Mouse (Mus musculus) heart, embryonic 12.5 days (tissue): ENCODE data around the gene Ppp2r5c. TPM values are rescaled to one million over a fixed set of nuclear protein-coding genes. Genes with fewer than 3 reads are reported as not detected.
A peak's percentile ranks its signal among the peaks of the same experiment; 100 is the strongest.

Experiments
- ATAC-seq: fragments of 200-750 bp; cut with Nextera tagmentation; 2 replicates; pipeline ENCODE4 v1.8.0; 2017; ENCODE audit warnings: moderate TSS enrichment, moderate library complexity; ENCODE audit not compliant: insufficient number of reproducible peaks, low FRiP score
- H3K27ac ChIP-seq: fragments of 300-500 bp; sonication (generic); 2 replicates; pipeline ENCODE4 v1.5.1; 2016; ENCODE audit warnings: mild to moderate bottlenecking, moderate library complexity; ENCODE audit not compliant: poor library complexity, severe bottlenecking
- H3K27me3 ChIP-seq: fragments of 300-500 bp; sonication (generic); replicated peaks from 2 replicates; pipeline ENCODE4 v1.6.1; 2016; ENCODE audit warnings: mild to moderate bottlenecking, moderate library complexity
- H3K36me3 ChIP-seq: fragments of 300-500 bp; sonication (generic); 2 replicates; pipeline ENCODE4 v1.6.1; 2016; ENCODE audit warnings: mild to moderate bottlenecking, moderate library complexity
- H3K4me1 ChIP-seq: fragments of 300-500 bp; sonication (generic); replicated peaks from 2 replicates; pipeline ENCODE4 v1.6.1; 2016; ENCODE audit warnings: mild to moderate bottlenecking
- H3K4me2 ChIP-seq: fragments of 300-500 bp; sonication (generic); 2 replicates; pipeline ENCODE4 v1.6.1; 2016; ENCODE audit warnings: mild to moderate bottlenecking, moderate library complexity
- H3K4me3 ChIP-seq: fragments of 300-500 bp; sonication (generic); 2 replicates; pipeline ENCODE4 v1.5.1; 2016; ENCODE audit warnings: mild to moderate bottlenecking
- H3K9ac ChIP-seq: fragments of 300-500 bp; sonication (generic); 2 replicates; pipeline ENCODE4 v1.6.1; 2016; ENCODE audit warnings: mild to moderate bottlenecking, moderate library complexity
- H3K9me3 ChIP-seq: fragments of 300-500 bp; sonication (generic); replicated peaks from 2 replicates; pipeline ENCODE4 v1.6.1; 2016; ENCODE audit warnings: mild to moderate bottlenecking, moderate library complexity
- WGBS: fragments of 180-500 bp; shearing (Covaris S2); methylation state at CpG from one replicate; pipeline ENCODE4 v1.1.7; 2016; 5-methylcytosine and 5-hydroxymethylcytosine counted together
- polyA plus RNA-seq: library from polyadenylated mRNA; unstranded; fragments of >200 nt; fragmentation: Nextera tagmentation; extraction: Ambion mirVana; gene quantifications from 2 replicates; pipeline ENCODE4 v1.2.1, GENCODE M21; 2016

Gene Ppp2r5c
- polyA plus RNA-seq, 1 experiment from 2014 or later, result 142 TPM

DNA sequence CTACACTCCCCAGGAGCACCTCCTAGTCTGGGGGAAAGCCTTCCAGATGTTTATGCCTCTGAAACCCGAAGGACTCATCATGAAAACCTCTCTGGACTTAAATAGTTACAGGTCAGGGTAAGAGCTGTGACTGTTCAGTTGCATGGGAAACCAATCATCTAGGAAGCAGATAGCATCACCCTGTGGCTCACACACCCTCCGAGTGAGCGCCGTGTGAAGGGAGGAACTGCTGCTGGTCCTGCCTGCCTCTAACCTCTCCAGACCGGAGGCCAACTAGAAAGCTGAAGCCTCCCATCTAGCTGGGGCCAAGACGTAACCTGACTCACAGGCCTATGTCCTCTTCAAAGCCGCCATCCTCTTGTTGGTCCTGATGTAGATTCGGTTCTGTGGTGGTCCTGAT, 53.2 kb downstream of the Ppp2r5c start:
- Histone ChIP-seq H3K27me3 (no peaks in the 10 kb centered on the region), H3K9me3 (no peaks in the 10 kb centered on the region), H3K9ac (peak overlapping the region; percentile 6; the same call in 1 of the 2 replicates), H3K4me2 (peak overlapping the region; percentile 50; the same call in 1 of the 2 replicates), H3K36me3 (no peaks in the 10 kb centered on the region), H3K4me1 (peaks cover 93% of the 10 kb centered on the region), H3K4me3 (no peak overlapping the region), H3K27ac (peak overlapping the region; percentile 77)
- 79% methylated on average over 8 of the region's 8 CpGs for WGBS
- no peak for ATAC-seq

DNA sequence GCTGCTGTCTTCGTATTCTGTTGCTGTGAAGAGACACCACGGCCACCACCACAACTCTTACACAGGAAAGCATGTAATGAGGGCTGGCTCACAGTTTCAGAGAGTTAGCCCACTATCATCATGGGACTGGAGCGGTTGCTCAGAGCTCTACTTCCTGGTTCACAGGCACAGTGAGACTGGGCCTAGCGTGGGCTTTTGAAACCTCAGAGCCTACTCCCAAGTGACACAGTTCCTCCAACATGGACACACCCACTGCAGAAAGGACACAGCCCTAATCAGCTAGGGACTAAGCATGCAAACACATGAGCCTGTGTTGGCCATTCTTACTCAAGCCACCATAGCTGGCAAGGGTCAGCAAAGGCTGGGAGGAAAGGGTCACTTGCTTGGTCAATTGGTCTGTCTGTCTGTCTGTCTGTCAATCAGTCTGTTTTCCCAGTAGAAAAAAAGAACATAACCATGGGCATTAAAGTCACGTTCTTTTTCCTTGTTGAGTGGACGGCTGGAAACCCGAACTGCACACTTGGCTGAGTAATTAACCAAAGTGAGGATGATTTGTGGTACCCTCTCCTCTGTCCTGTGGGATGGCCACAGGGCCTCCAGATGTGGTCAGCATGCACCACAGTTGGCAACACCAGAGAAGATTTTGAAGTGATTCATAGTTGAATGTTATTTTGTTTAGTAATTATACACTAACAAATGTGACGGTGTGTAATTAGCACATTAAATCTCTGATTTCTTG, 56.7 kb downstream of the Ppp2r5c start:
- 75% methylated on average over 8 of the region's 8 CpGs for WGBS
- H3K9ac ChIP-seq, result peak overlapping the region; percentile 32; the same call in 1 of the 2 replicates
- H3K9me3 ChIP-seq, result no peaks in the 10 kb centered on the region
- H3K27me3 ChIP-seq, result no peaks in the 10 kb centered on the region
- peaks cover 88% of the 10 kb centered on the region for H3K4me1 ChIP-seq
- no peaks in the 10 kb centered on the region for H3K36me3 ChIP-seq
- H3K4me3 ChIP-seq, result no peak overlapping the region
- H3K4me2 ChIP-seq, result no peak overlapping the region
- H3K27ac ChIP-seq, result no peak overlapping the region
- no peak for ATAC-seq

DNA sequence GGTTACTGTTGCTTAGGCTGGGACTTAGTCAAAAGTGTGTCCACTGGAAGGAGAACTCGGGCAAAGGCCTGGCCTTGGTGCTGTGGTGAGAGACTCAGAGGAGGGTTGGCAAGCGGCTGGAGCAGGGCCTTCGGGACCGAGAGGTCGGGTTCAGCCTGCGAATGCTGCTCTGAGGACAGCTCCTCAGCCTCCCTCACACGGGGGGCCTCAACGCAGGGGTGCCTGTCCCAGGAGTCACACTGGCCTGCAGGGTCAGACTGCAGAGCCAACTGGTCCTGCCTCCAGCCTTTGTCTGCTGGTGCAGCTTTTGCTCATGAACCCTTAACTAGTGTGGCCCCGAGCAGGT, 57.2 kb downstream of the Ppp2r5c start:
- ATAC-seq, result no peak
- H3K4me3 ChIP-seq, result no peak overlapping the region
- H3K36me3 ChIP-seq, result no peaks in the 10 kb centered on the region
- no peaks in the 10 kb centered on the region for H3K9me3 ChIP-seq
- peaks cover 86% of the 10 kb centered on the region for H3K4me1 ChIP-seq
- 61% methylated on average over 9 of the region's 9 CpGs for WGBS
- H3K27ac ChIP-seq, result peak overlapping the region; percentile 71
- peak overlapping the region; percentile 32; the same call in 1 of the 2 replicates for H3K9ac ChIP-seq
- H3K4me2 ChIP-seq, result peak overlapping the region; percentile 32
- no peaks in the 10 kb centered on the region for H3K27me3 ChIP-seq

DNA sequence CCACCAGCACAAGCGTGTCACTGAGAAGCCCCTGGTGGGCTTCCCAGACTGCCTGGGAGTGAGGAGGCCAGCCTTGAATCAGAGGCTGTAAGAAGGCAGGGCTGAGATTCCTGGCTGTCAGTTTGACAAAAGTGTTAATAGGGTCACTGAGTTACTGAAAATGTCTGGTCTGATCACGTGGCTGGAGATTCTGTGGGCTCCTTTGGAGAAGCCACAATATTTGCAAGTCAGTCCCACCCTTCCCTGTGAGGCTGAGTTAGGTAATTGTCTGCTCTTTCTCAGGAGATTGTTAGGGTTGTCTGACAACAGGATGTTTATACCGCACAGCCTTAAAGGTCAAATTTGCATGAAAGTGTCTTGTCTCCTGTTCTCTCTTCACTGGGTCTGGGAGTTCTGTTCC, 57.9 kb downstream of the Ppp2r5c start:
- Histone ChIP-seq H3K27me3 (no peaks in the 10 kb centered on the region), H3K27ac (peak overlapping the region; percentile 71), H3K9me3 (no peaks in the 10 kb centered on the region), H3K4me2 (0 out of 2 replicates have a peak overlapping the region, but pooled peaks have one; percentile 32), H3K9ac (peak overlapping the region; percentile 43; the same call in 1 of the 2 replicates), H3K4me1 (peaks cover 86% of the 10 kb centered on the region), H3K4me3 (no peak overlapping the region), H3K36me3 (no peaks in the 10 kb centered on the region)
- WGBS, result 29% methylated on average over 3 of the region's 3 CpGs
- peak; percentile 26; the same call in 1 of the 2 replicates for ATAC-seq

DNA sequence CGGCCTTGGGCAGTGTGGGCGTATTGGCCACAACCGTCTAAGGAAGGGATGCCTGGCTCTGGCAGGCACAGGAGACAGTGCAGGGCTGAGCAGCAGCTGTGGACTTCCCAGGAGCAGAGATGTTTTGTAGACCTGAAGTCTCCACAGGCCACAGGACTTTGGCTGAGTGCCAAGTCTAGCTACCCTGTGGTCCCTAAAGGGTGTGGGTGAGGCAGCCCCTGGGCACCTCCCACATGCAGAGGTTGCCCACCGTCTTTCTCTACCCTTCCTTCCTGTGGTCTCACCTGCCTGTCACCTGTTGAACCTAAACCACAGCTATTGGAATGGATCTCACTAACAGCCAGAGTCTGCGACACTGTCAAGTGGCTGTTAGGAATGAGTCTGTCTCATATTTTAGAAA, 59.1 kb downstream of the Ppp2r5c start:
- Histone ChIP-seq H3K4me3 (no peak overlapping the region), H3K4me2 (no peak overlapping the region), H3K9me3 (no peaks in the 10 kb centered on the region), H3K27ac (no peak overlapping the region), H3K9ac (no peak overlapping the region), H3K4me1 (peaks cover 87% of the 10 kb centered on the region), H3K27me3 (no peaks in the 10 kb centered on the region), H3K36me3 (no peaks in the 10 kb centered on the region)
- 48% methylated on average over 5 of the region's 5 CpGs for WGBS
- no peak for ATAC-seq

DNA sequence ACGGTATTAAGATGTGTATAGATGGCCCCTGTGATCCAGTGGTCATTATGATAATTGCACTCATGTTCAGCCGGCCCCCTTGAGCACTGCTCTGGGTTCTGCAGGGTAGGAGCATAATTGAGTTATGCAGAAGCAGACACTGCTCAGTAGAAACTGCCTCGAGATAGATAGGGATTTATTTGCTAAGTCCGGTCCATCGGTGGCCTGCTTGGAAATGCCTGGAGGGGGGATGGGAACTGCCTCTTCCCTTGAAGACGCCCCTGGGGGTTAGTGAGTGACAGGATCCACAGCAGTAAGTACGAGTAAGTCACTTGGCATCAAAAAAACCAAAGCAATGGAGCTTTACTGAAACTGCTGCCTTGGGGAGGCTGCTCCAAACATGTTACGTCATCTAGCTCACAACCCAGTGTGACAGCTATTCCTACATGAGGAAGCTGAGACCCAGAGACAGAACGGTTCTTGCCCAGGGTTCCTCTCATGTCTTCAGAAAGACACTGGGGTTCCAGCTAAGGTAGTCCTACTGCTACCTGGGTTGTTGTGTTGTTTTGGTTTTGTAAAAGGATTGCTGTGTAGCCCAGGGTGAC, 60.9 kb downstream of the Ppp2r5c start:
- no peak overlapping the region for H3K27ac ChIP-seq
- no peaks in the 10 kb centered on the region for H3K36me3 ChIP-seq
- 60% methylated on average over 9 of the region's 9 CpGs for WGBS
- H3K4me3 ChIP-seq, result no peak overlapping the region
- no peaks in the 10 kb centered on the region for H3K9me3 ChIP-seq
- peaks cover 86% of the 10 kb centered on the region for H3K4me1 ChIP-seq
- no peaks in the 10 kb centered on the region for H3K27me3 ChIP-seq
- no peak for ATAC-seq
- H3K9ac ChIP-seq, result no peak overlapping the region
- H3K4me2 ChIP-seq, result no peak overlapping the region

DNA sequence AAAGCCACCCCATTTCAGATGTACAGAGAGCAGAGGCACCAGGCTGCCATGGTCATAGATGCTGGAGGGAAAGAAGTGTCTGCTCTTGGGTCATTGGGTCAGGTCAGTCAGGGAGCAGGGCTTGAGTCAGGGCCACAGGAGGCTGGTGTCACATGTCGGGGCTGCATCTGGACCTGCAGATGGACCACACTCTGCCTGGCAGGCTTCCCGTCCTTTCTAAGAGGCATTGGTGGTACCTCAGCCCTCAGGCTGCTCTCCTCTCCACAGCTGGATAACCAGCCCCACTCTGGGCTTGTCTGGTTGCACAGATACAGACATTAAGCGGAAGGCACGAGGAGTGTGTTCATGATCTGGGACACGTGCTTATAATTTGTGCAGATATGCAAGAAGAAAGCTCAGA, 61.8 kb downstream of the Ppp2r5c start:
- no peak overlapping the region for H3K9ac ChIP-seq
- H3K36me3 ChIP-seq, result no peaks in the 10 kb centered on the region; the same call in 1 of the 2 replicates
- no peak overlapping the region for H3K4me3 ChIP-seq
- no peaks in the 10 kb centered on the region for H3K27me3 ChIP-seq
- H3K4me2 ChIP-seq, result no peak overlapping the region
- no peak for ATAC-seq
- WGBS, result 83% methylated on average over 5 of the region's 5 CpGs
- H3K4me1 ChIP-seq, result peaks cover 86% of the 10 kb centered on the region
- no peaks in the 10 kb centered on the region for H3K9me3 ChIP-seq
- no peak overlapping the region; the same call in 1 of the 2 replicates for H3K27ac ChIP-seq

DNA sequence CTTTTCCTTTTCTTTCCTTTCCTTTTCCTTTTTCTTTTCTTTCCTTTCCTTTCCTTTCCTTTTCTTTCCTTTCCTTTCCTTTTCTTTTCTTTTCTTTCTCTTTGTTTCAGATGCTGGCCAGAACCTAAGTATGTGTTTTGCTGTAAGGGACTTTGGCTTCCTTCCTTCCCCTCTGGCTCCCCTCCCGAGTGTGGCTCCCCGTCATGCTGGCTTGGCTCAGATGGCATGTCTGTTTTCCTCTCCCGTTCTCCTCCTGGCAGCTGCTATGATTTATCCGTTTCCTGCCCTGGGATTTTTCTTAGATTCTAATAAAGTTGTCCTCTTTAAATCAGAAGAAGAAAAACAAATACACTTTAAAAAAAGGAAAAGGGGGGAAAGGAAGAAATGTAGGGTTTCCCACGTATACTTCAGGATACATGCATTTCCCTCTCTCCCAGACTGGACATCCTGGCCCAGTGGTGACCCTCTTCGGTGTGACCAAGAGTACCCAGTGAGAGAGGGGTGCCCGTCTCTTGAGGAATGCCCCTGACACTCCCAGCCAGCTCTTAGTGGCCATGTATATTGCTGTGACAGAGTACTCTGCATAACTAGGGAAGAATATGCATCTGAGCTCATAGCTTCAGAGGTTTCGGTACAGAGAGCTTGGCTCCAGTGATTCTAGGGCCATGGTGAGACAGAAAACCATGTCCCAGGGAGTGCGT, 63.4 kb downstream of the Ppp2r5c start:
- WGBS, result 63% methylated on average over 9 of the region's 9 CpGs
- Histone ChIP-seq H3K9ac (no peak overlapping the region), H3K9me3 (no peaks in the 10 kb centered on the region), H3K27me3 (no peaks in the 10 kb centered on the region), H3K4me2 (no peak overlapping the region), H3K27ac (peak overlapping the region; percentile 76), H3K36me3 (no peaks in the 10 kb centered on the region; the same call in 1 of the 2 replicates), H3K4me3 (no peak overlapping the region), H3K4me1 (peaks cover 75% of the 10 kb centered on the region)
- no peak for ATAC-seq

DNA sequence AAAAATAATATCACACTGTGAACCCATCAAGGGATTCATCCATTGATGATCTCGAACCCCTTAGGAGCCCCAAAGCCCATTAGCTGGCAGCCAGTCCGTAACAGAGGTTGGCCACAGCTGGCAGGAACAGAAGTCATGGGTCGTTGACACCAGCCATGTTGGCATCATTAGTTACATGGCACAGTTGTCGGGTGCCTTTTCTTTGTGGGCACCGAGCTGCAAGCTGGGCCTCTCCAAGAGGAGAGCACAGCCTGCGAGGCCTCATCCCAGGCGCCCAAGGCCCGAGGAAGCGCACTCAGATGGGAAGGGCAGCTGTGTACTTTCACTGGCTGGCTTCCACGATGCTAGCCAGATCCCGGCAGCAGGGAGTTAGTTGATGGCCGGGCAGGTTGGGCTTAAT, 64.3 kb downstream of the Ppp2r5c start:
- H3K9me3 ChIP-seq, result no peaks in the 10 kb centered on the region
- no peaks in the 10 kb centered on the region; the same call in 1 of the 2 replicates for H3K36me3 ChIP-seq
- no peak overlapping the region for H3K4me2 ChIP-seq
- no peak for ATAC-seq
- H3K27me3 ChIP-seq, result no peaks in the 10 kb centered on the region
- H3K9ac ChIP-seq, result no peak overlapping the region
- H3K4me3 ChIP-seq, result no peak overlapping the region
- 70% methylated on average over 12 of the region's 12 CpGs for WGBS
- H3K27ac ChIP-seq, result peak overlapping the region; percentile 76
- peaks cover 71% of the 10 kb centered on the region for H3K4me1 ChIP-seq

DNA sequence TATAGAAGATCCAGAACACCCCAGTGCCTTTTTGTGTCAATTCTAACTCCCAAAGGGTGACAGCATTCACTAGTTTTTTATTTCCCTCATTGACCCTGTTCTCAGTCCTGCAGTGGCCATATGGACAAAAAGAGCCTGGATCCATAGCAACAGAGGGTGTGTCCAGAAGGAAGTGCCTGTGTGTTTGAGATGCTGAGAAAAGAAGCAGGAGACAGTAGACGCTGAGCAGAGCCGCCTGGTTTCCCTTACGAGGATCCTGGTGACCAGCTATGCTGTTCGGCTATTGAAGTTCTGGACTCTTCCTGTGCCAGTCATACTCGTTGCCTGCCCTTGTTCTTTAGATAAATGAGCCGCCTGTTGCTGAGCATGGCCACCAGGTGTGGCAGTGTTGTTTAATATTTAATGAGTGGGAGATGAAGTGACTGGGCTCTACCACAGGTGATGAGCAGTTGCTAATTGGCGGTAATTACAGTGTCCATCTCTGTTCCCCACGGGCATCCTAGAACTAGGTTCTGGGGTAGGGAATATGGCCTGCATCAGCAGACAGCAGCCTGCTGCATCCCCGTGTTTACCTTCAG, 65.0 kb downstream of the Ppp2r5c start:
- Histone ChIP-seq H3K27ac (0 out of 2 replicates have a peak overlapping the region, but pooled peaks have one; percentile 29), H3K27me3 (no peaks in the 10 kb centered on the region), H3K4me1 (peaks cover 67% of the 10 kb centered on the region), H3K4me2 (no peak overlapping the region), H3K9me3 (no peaks in the 10 kb centered on the region), H3K4me3 (no peak overlapping the region), H3K36me3 (peaks cover 3% of the 10 kb centered on the region), H3K9ac (no peak overlapping the region)
- WGBS, result 56% methylated on average over 9 of the region's 9 CpGs
- ATAC-seq, result 0 out of 2 replicates have a peak, but pooled peaks have one; percentile 46

DNA sequence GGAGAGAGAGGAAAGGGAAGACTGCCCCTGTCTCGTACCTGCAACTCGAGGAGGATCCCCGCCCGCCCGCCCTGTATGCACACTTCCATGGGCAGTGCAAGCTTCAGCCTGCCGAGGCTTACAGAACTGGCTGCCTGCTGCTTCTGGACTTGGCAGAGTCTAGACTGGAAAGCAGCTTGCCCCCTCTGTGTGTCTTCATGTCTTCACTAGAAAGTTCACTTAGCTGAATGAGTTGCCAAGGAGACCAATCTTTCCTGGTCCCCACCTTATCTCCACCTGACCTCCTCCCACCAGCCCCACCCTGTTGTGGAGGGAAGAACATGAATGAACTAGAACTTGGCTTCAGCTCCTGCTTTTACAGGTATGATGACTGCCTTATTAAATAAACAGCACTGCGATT, 66.0 kb downstream of the Ppp2r5c start:
- Histone ChIP-seq H3K4me2 (no peak overlapping the region), H3K27me3 (no peaks in the 10 kb centered on the region), H3K4me3 (no peak overlapping the region), H3K36me3 (peaks cover 12% of the 10 kb centered on the region), H3K4me1 (peaks cover 59% of the 10 kb centered on the region), H3K9ac (no peak overlapping the region), H3K9me3 (no peaks in the 10 kb centered on the region), H3K27ac (peak overlapping the region; percentile 22; the same call in 1 of the 2 replicates)
- no peak for ATAC-seq
- WGBS, result 81% methylated on average over 7 of the region's 7 CpGs
